Mouse (Mus musculus): Measurements from ENCODE around the gene Gm10271. TPM values are rescaled to one million over a fixed set of nuclear protein-coding genes. Genes with fewer than 3 reads are reported as not detected.

Gene Gm10271
- total RNA-seq, 2 experiments from 2014 or later: not detected

GRCm38 (mm10) chr10:116978841-116979240 is 6.4 kb upstream of the Gm10271 start:
- DNase-seq: no peak

- DNase-seq: no peak
These were observed 5.4 kb upstream of the Gm10271 start for GRCm38 (mm10) chr10:116977858-116978257.

GRCm38 (mm10) chr10:116977455-116977854 is 5.0 kb upstream of the Gm10271 start:
- no peak for DNase-seq

- DNase-seq: no peak
These were observed 3.7 kb downstream of the Gm10271 start for GRCm38 (mm10) chr10:116968741-116969140.

GRCm38 (mm10) chr10:116966065-116966464 is 6.3 kb downstream of the Gm10271 start:
- no peak for DNase-seq

GRCm38 (mm10) chr10:116965297-116965696 is 7.1 kb downstream of the Gm10271 start:
- DNase-seq: no peak

- DNase-seq: no peak
These were observed 7.8 kb downstream of the Gm10271 start for GRCm38 (mm10) chr10:116964571-116964970.

GRCm38 (mm10) chr10:116964084-116964483 is 8.3 kb downstream of the Gm10271 start:
- no peak for DNase-seq

GRCm38 (mm10) chr10:116962803-116963202 is 9.6 kb downstream of the Gm10271 start:
- no peak for DNase-seq

- no peak for DNase-seq
These were observed 10.3 kb downstream of the Gm10271 start for GRCm38 (mm10) chr10:116962152-116962551.

GRCm38 (mm10) chr10:116957867-116958551 is 14.4 kb downstream of the Gm10271 start:
- DNase-seq: no peak

- no peak for DNase-seq
These were observed 15.8 kb downstream of the Gm10271 start for GRCm38 (mm10) chr10:116956483-116957158.

GRCm38 (mm10) chr10:116955191-116955590 is 17.2 kb downstream of the Gm10271 start:
- DNase-seq: no peak

GRCm38 (mm10) chr10:116950886-116951285 is 21.5 kb downstream of the Gm10271 start:
- DNase-seq: no peak

GRCm38 (mm10) chr10:116950009-116950769 is 22.2 kb downstream of the Gm10271 start, which contains the start of gene Rab3ip:
Rab3ip (minus strand) TSS chr10:116950769.
- DNase-seq: peak; percentile 96

GRCm38 (mm10) chr10:116949111-116950008 is 23.0 kb downstream of the Gm10271 start:
- DNase-seq: no peak

- DNase-seq: no peak
These were observed 24.0 kb downstream of the Gm10271 start for GRCm38 (mm10) chr10:116948414-116948813.

- no peak for DNase-seq
These were observed 27.5 kb downstream of the Gm10271 start for GRCm38 (mm10) chr10:116944940-116945339.

GRCm38 (mm10) chr10:116944144-116944543 is 28.3 kb downstream of the Gm10271 start:
- no peak for DNase-seq

GRCm38 (mm10) chr10:116943025-116943424 is 29.4 kb downstream of the Gm10271 start:
- DNase-seq: no peak

- DNase-seq: no peak
These were observed 37.4 kb downstream of the Gm10271 start for GRCm38 (mm10) chr10:116935028-116935427.

GRCm38 (mm10) chr10:116933794-116934193 is 38.6 kb downstream of the Gm10271 start:
- no peak for DNase-seq

Measured in gastrocnemius, postnatal 10 days (tissue).